Mouse (Mus musculus) limb, embryonic 12.5 days (tissue): ENCODE measurements around the gene Nup54. TPM values are rescaled to one million over a fixed set of nuclear protein-coding genes. Genes with fewer than 3 reads are reported as not detected.
A peak's percentile ranks its signal among the peaks of the same experiment; 100 is the strongest.

ENCODE experiments used
- ATAC-seq: fragments of 200-750 bp; cut with Nextera tagmentation; 2 replicates; pipeline ENCODE4 v1.8.0; 2017; ENCODE audit warnings: low read depth, moderate TSS enrichment; ENCODE audit not compliant: insufficient number of reproducible peaks, insufficient read depth, low FRiP score, low TSS enrichment
- H3K27ac ChIP-seq: fragments of 300-500 bp; sonication (generic); 2 replicates; pipeline ENCODE4 v1.5.1; 2016; ENCODE audit warnings: mild to moderate bottlenecking, moderate library complexity
- H3K27me3 ChIP-seq: fragments of 300-500 bp; sonication (generic); 2 replicates; pipeline ENCODE4 v1.6.1; 2016; ENCODE audit warnings: mild to moderate bottlenecking, moderate library complexity
- H3K36me3 ChIP-seq: fragments of 300-500 bp; sonication (generic); 2 replicates; pipeline ENCODE4 v1.6.1; 2016; ENCODE audit warnings: mild to moderate bottlenecking, moderate library complexity
- H3K4me1 ChIP-seq: fragments of 300-500 bp; sonication (generic); replicated peaks from 2 replicates; pipeline ENCODE4 v1.6.1; 2016
- H3K4me2 ChIP-seq: fragments of 300-500 bp; sonication (generic); 2 replicates; pipeline ENCODE4 v1.6.1; 2016; ENCODE audit warnings: mild to moderate bottlenecking, moderate library complexity
- H3K4me3 ChIP-seq: fragments of 300-500 bp; sonication (generic); replicated peaks from 2 replicates; pipeline ENCODE4 v1.5.1; 2016; ENCODE audit warnings: mild to moderate bottlenecking
- H3K9ac ChIP-seq: fragments of 300-500 bp; sonication (generic); replicated peaks from 2 replicates; pipeline ENCODE4 v1.6.1; 2016; ENCODE audit warnings: mild to moderate bottlenecking, moderate library complexity
- H3K9me3 ChIP-seq: fragments of 300-500 bp; sonication (generic); 2 replicates; pipeline ENCODE4 v1.6.1; 2016; ENCODE audit warnings: mild to moderate bottlenecking, moderate library complexity
- WGBS: fragments of 180-500 bp; shearing (Covaris S2); methylation state at CpG from one replicate; pipeline ENCODE4 v1.1.7; 2016; 5-methylcytosine and 5-hydroxymethylcytosine counted together
- polyA plus RNA-seq: library from polyadenylated mRNA; unstranded; fragments of >200 nt; fragmentation: Nextera tagmentation; extraction: Ambion mirVana; gene quantifications from 2 replicates; pipeline ENCODE4 v1.2.1, GENCODE M21; 2016

Nup54 gene
- polyA plus RNA-seq, 1 experiment from 2014 or later: 66.8 TPM

GRCm38 (mm10) chr5:92413271-92413981 lies 21.6 kb downstream of the Nup54 start:
- no peak overlapping the region for H3K4me2 ChIP-seq
- no peak overlapping the region for H3K9ac ChIP-seq
- no peak overlapping the region for H3K27ac ChIP-seq
- peaks cover 42% of the 10 kb centered on the region for H3K36me3 ChIP-seq
- H3K9me3 ChIP-seq: no peaks in the 10 kb centered on the region
- no peaks in the 10 kb centered on the region for H3K4me1 ChIP-seq
- no peaks in the 10 kb centered on the region for H3K27me3 ChIP-seq
- no peak for ATAC-seq
- WGBS: 87% methylated on average over 11 of the region's 11 CpGs
- no peak overlapping the region for H3K4me3 ChIP-seq

- 77% methylated on average over 7 of the region's 7 CpGs for WGBS
- Histone ChIP-seq H3K27me3 (no peaks in the 10 kb centered on the region), H3K4me1 (no peaks in the 10 kb centered on the region), H3K4me3 (no peak overlapping the region), H3K9ac (no peak overlapping the region), H3K9me3 (no peaks in the 10 kb centered on the region), H3K27ac (no peak overlapping the region), H3K4me2 (no peak overlapping the region), H3K36me3 (peaks cover 25% of the 10 kb centered on the region)
- no peak for ATAC-seq
These were observed 23.4 kb downstream of the Nup54 start for GRCm38 (mm10) chr5:92411461-92412140.

GRCm38 (mm10) chr5:92410486-92410885 lies 24.5 kb downstream of the Nup54 start:
- 86% methylated on average over 5 of the region's 5 CpGs for WGBS
- no peaks in the 10 kb centered on the region for H3K9me3 ChIP-seq
- H3K27me3 ChIP-seq: no peaks in the 10 kb centered on the region
- no peak for ATAC-seq
- H3K4me3 ChIP-seq: no peak overlapping the region
- H3K36me3 ChIP-seq: peaks cover 18% of the 10 kb centered on the region
- no peak overlapping the region for H3K27ac ChIP-seq
- no peak overlapping the region for H3K4me2 ChIP-seq
- H3K4me1 ChIP-seq: no peaks in the 10 kb centered on the region
- no peak overlapping the region for H3K9ac ChIP-seq

GRCm38 (mm10) chr5:92409361-92410155 lies 25.5 kb downstream of the Nup54 start:
- Histone ChIP-seq H3K4me3 (no peak overlapping the region), H3K27ac (no peak overlapping the region), H3K4me2 (no peak overlapping the region), H3K4me1 (peaks cover 2% of the 10 kb centered on the region), H3K27me3 (no peaks in the 10 kb centered on the region), H3K9me3 (no peaks in the 10 kb centered on the region), H3K36me3 (peaks cover 11% of the 10 kb centered on the region; the same call in 1 of the 2 replicates), H3K9ac (no peak overlapping the region)
- no peak for ATAC-seq
- 81% methylated on average over 9 of the region's 9 CpGs for WGBS

GRCm38 (mm10) chr5:92404400-92404678 lies 30.7 kb downstream of the Nup54 start:
- H3K9me3 ChIP-seq: no peaks in the 10 kb centered on the region
- H3K27me3 ChIP-seq: no peaks in the 10 kb centered on the region
- 9% methylated on average over 2 of the region's 2 CpGs for WGBS
- H3K9ac ChIP-seq: no peak overlapping the region
- no peak overlapping the region; the same call in 1 of the 2 replicates for H3K27ac ChIP-seq
- H3K36me3 ChIP-seq: no peaks in the 10 kb centered on the region
- peak overlapping the region; percentile 13 for H3K4me2 ChIP-seq
- peaks cover 13% of the 10 kb centered on the region for H3K4me1 ChIP-seq
- no peak overlapping the region for H3K4me3 ChIP-seq
- no peak; the same call in 1 of the 2 replicates for ATAC-seq

- 30% methylated on average over 8 of the region's 10 CpGs for whole genome bisulfite sequencing
- no peak overlapping the region; the same call in 1 of the 2 replicates for H3K27ac ChIP-seq
- no peaks in the 10 kb centered on the region for H3K27me3 ChIP-seq
- H3K4me1 ChIP-seq: peaks cover 13% of the 10 kb centered on the region
- ATAC-seq: peak; percentile 82; the same call in 1 of the 2 replicates
- H3K9ac ChIP-seq: no peak overlapping the region
- H3K9me3 ChIP-seq: no peaks in the 10 kb centered on the region
- peak overlapping the region; percentile 13 for H3K4me2 ChIP-seq
- H3K36me3 ChIP-seq: no peaks in the 10 kb centered on the region
- H3K4me3 ChIP-seq: no peak overlapping the region
These were observed 31.2 kb downstream of the Nup54 start for GRCm38 (mm10) chr5:92403562-92404399.

- H3K36me3 ChIP-seq: no peaks in the 10 kb centered on the region
- H3K27me3 ChIP-seq: no peaks in the 10 kb centered on the region
- H3K4me2 ChIP-seq: no peak overlapping the region
- no peaks in the 10 kb centered on the region for H3K9me3 ChIP-seq
- H3K4me3 ChIP-seq: no peak overlapping the region
- no peak overlapping the region for H3K9ac ChIP-seq
- 75% methylated on average over 9 of the region's 9 CpGs for WGBS
- peaks cover 13% of the 10 kb centered on the region for H3K4me1 ChIP-seq
- H3K27ac ChIP-seq: no peak overlapping the region
- no peak for ATAC-seq
These were observed 32.2 kb downstream of the Nup54 start for GRCm38 (mm10) chr5:92402816-92403215.

- H3K27ac ChIP-seq: no peak overlapping the region
- ATAC-seq: peak; percentile 84
These were observed 36.9 kb downstream of the Nup54 start for GRCm38 (mm10) chr5:92398153-92398552.

GRCm38 (mm10) chr5:92396476-92396875 lies 38.5 kb downstream of the Nup54 start:
- Histone ChIP-seq H3K27ac (no peak overlapping the region), H3K4me1 (no peaks in the 10 kb centered on the region), H3K9ac (no peak overlapping the region), H3K4me3 (no peak overlapping the region), H3K9me3 (no peaks in the 10 kb centered on the region), H3K36me3 (no peaks in the 10 kb centered on the region), H3K4me2 (no peak overlapping the region), H3K27me3 (peaks cover 26% of the 10 kb centered on the region)
- 86% methylated on average over 6 of the region's 6 CpGs for WGBS
- 0 out of 2 replicates have a peak, but pooled peaks have one; percentile 12 for ATAC-seq

More at GRCm38 (mm10) chr5:92398153-92398552, 36.9 kb downstream of the Nup54 start:
- WGBS: 21% methylated on average over 5 of the region's 5 CpGs
- no peak overlapping the region for H3K4me2 ChIP-seq
- H3K36me3 ChIP-seq: no peaks in the 10 kb centered on the region
- no peaks in the 10 kb centered on the region for H3K9me3 ChIP-seq
- H3K4me3 ChIP-seq: no peak overlapping the region
- peaks cover 10% of the 10 kb centered on the region for H3K27me3 ChIP-seq
- no peaks in the 10 kb centered on the region for H3K4me1 ChIP-seq
- no peak overlapping the region for H3K9ac ChIP-seq

GRCm38 (mm10) chr5:92395764-92396163 lies 39.3 kb downstream of the Nup54 start:
- H3K4me2 ChIP-seq: no peak overlapping the region
- no peaks in the 10 kb centered on the region for H3K9me3 ChIP-seq
- no peaks in the 10 kb centered on the region for H3K36me3 ChIP-seq
- ATAC-seq: no peak
- H3K27me3 ChIP-seq: peaks cover 34% of the 10 kb centered on the region
- no peak overlapping the region for H3K4me3 ChIP-seq
- WGBS: 81% methylated on average over 3 of the region's 3 CpGs
- H3K27ac ChIP-seq: no peak overlapping the region
- no peak overlapping the region for H3K9ac ChIP-seq
- H3K4me1 ChIP-seq: no peaks in the 10 kb centered on the region
